Mouse (Mus musculus): ENCODE measurements around the gene Vinac1. TPM values are rescaled to one million over a fixed set of nuclear protein-coding genes. Genes with fewer than 3 reads are reported as not detected.

Gene Vinac1
- polyA plus RNA-seq, 1 experiment from 2014 or later, result 0.23 TPM

- no peaks in the 10 kb centered on the region for H3K27me3 ChIP-seq (replicated peaks; ENCODE audit: insufficient read depth, low read length)
- no peaks in the 10 kb centered on the region for H3K9me3 ChIP-seq (ENCODE audit: low read length)
- H3K36me3 ChIP-seq (ENCODE audit: insufficient read depth, low read length), result peaks cover 3% of the 10 kb centered on the region; the same call in 1 of the 2 replicates
- H3K4me2 ChIP-seq (replicated peaks; ENCODE audit: low read depth, low read length), result no peak overlapping the region
- no peak overlapping the region for H3K9ac ChIP-seq (replicated peaks; ENCODE audit: low read depth)
- DNase-seq (ENCODE audit: low spot score) (no peak), ATAC-seq (no peak)
- WGBS, result 87% methylated on average over 5 of the region's 5 CpGs
- H3K4me3 ChIP-seq (ENCODE audit: low read depth, low read length), result no peak overlapping the region
- no peak overlapping the region for H3K27ac ChIP-seq (ENCODE audit: low read length)
- no peaks in the 10 kb centered on the region for H3K4me1 ChIP-seq (ENCODE audit: insufficient read depth, low read depth, low read length)
- TF ChIP-seq EP300 (IDR thresholded peaks at IDR 0.05) (no peak), CTCF (IDR thresholded peaks at IDR 0.05) (no peak)
These were observed 35.5 kb upstream of the Vinac1 start for GRCm38 (mm10) chr2:129083514-129083913.

GRCm38 (mm10) chr2:129081097-129081496 is 33.1 kb upstream of the Vinac1 start:
- Histone ChIP-seq H3K36me3 (ENCODE audit: insufficient read depth, low read length) (peaks cover 10% of the 10 kb centered on the region; the same call in 1 of the 2 replicates), H3K9me3 (ENCODE audit: low read length) (no peaks in the 10 kb centered on the region), H3K4me2 (replicated peaks; ENCODE audit: low read depth, low read length) (no peak overlapping the region), H3K27ac (ENCODE audit: low read length) (no peak overlapping the region), H3K4me3 (ENCODE audit: low read depth, low read length) (no peak overlapping the region), H3K9ac (replicated peaks; ENCODE audit: low read depth) (no peak overlapping the region), H3K4me1 (ENCODE audit: insufficient read depth, low read depth, low read length) (no peaks in the 10 kb centered on the region), H3K27me3 (replicated peaks; ENCODE audit: insufficient read depth, low read length) (no peaks in the 10 kb centered on the region)
- no peak for DNase-seq (ENCODE audit: low spot score)
- TF ChIP-seq EP300 (IDR thresholded peaks at IDR 0.05), result no peak
- peak; percentile 37 for TF ChIP-seq CTCF (IDR thresholded peaks at IDR 0.05)
- WGBS, result 59% methylated on average over 13 of the region's 13 CpGs
- no peak for ATAC-seq

- ATAC-seq, result peak; percentile 28; the same call in 1 of the 2 replicates
- no peak overlapping the region for H3K4me2 ChIP-seq (replicated peaks; ENCODE audit: low read depth, low read length)
- peaks cover 10% of the 10 kb centered on the region; the same call in 1 of the 2 replicates for H3K36me3 ChIP-seq (ENCODE audit: insufficient read depth, low read length)
- no peak overlapping the region for H3K4me3 ChIP-seq (ENCODE audit: low read depth, low read length)
- TF ChIP-seq EP300 (IDR thresholded peaks at IDR 0.05) (no peak), CTCF (IDR thresholded peaks at IDR 0.05) (no peak)
- 69% methylated on average over 2 of the region's 2 CpGs for WGBS
- H3K4me1 ChIP-seq (ENCODE audit: insufficient read depth, low read depth, low read length), result no peaks in the 10 kb centered on the region
- no peaks in the 10 kb centered on the region for H3K27me3 ChIP-seq (replicated peaks; ENCODE audit: insufficient read depth, low read length)
- peak; percentile 29 for DNase-seq (ENCODE audit: low spot score)
- no peak overlapping the region for H3K27ac ChIP-seq (ENCODE audit: low read length)
- H3K9ac ChIP-seq (replicated peaks; ENCODE audit: low read depth), result no peak overlapping the region
- no peaks in the 10 kb centered on the region for H3K9me3 ChIP-seq (ENCODE audit: low read length)
These were observed 31.2 kb upstream of the Vinac1 start for GRCm38 (mm10) chr2:129079194-129079593.

- no peaks in the 10 kb centered on the region for H3K4me1 ChIP-seq (ENCODE audit: insufficient read depth, low read depth, low read length)
- no peaks in the 10 kb centered on the region for H3K27me3 ChIP-seq (replicated peaks; ENCODE audit: insufficient read depth, low read length)
- WGBS, result 86% methylated on average over 3 of the region's 3 CpGs
- H3K4me3 ChIP-seq (ENCODE audit: low read depth, low read length), result no peak overlapping the region
- no peak for TF ChIP-seq EP300 (IDR thresholded peaks at IDR 0.05)
- peak; percentile 62 for TF ChIP-seq CTCF (IDR thresholded peaks at IDR 0.05)
- H3K9ac ChIP-seq (replicated peaks; ENCODE audit: low read depth), result no peak overlapping the region
- ATAC-seq (no peak), DNase-seq (ENCODE audit: low spot score) (no peak)
- H3K9me3 ChIP-seq (ENCODE audit: low read length), result no peaks in the 10 kb centered on the region
- no peak overlapping the region for H3K27ac ChIP-seq (ENCODE audit: low read length)
- peaks cover 10% of the 10 kb centered on the region; the same call in 1 of the 2 replicates for H3K36me3 ChIP-seq (ENCODE audit: insufficient read depth, low read length)
- H3K4me2 ChIP-seq (replicated peaks; ENCODE audit: low read depth, low read length), result no peak overlapping the region
These were observed 30.3 kb upstream of the Vinac1 start for GRCm38 (mm10) chr2:129078313-129078712.

GRCm38 (mm10) chr2:129070296-129070695 is 22.3 kb upstream of the Vinac1 start:
- no peaks in the 10 kb centered on the region for H3K9me3 ChIP-seq (ENCODE audit: low read length)
- H3K4me2 ChIP-seq (replicated peaks; ENCODE audit: low read depth, low read length), result no peak overlapping the region
- no peaks in the 10 kb centered on the region for H3K4me1 ChIP-seq (ENCODE audit: insufficient read depth, low read depth, low read length)
- H3K36me3 ChIP-seq (ENCODE audit: insufficient read depth, low read length), result peaks cover 4% of the 10 kb centered on the region; the same call in 1 of the 2 replicates
- no peak for TF ChIP-seq CTCF (IDR thresholded peaks at IDR 0.05)
- no peak overlapping the region for H3K9ac ChIP-seq (replicated peaks; ENCODE audit: low read depth)
- 87% methylated on average over 3 of the region's 3 CpGs for WGBS
- H3K4me3 ChIP-seq (ENCODE audit: low read depth, low read length), result no peak overlapping the region
- no peak for ATAC-seq
- no peak overlapping the region for H3K27ac ChIP-seq (ENCODE audit: low read length)
- no peak for DNase-seq (ENCODE audit: low spot score)
- no peaks in the 10 kb centered on the region for H3K27me3 ChIP-seq (replicated peaks; ENCODE audit: insufficient read depth, low read length)

- peak overlapping the region; percentile 86 for H3K4me2 ChIP-seq (replicated peaks; ENCODE audit: low read depth, low read length)
- ATAC-seq (peak; percentile 76), DNase-seq (ENCODE audit: low spot score) (peak; percentile 69)
- H3K9me3 ChIP-seq (ENCODE audit: low read length), result no peaks in the 10 kb centered on the region
- no peak for TF ChIP-seq CTCF (IDR thresholded peaks at IDR 0.05)
- TF ChIP-seq EP300 (IDR thresholded peaks at IDR 0.05), result no peak
- peak overlapping the region; percentile 68 for H3K27ac ChIP-seq (ENCODE audit: low read length)
- H3K4me1 ChIP-seq (ENCODE audit: insufficient read depth, low read depth, low read length), result no peaks in the 10 kb centered on the region
- H3K4me3 ChIP-seq (ENCODE audit: low read depth, low read length), result peak overlapping the region; percentile 82
- WGBS, result 1% methylated on average over 20 of the region's 20 CpGs
- H3K9ac ChIP-seq (replicated peaks; ENCODE audit: low read depth), result peak overlapping the region; percentile 59
- peaks cover 4% of the 10 kb centered on the region; the same call in 1 of the 2 replicates for H3K36me3 ChIP-seq (ENCODE audit: insufficient read depth, low read length)
- no peaks in the 10 kb centered on the region for H3K27me3 ChIP-seq (replicated peaks; ENCODE audit: insufficient read depth, low read length)
These were observed 18.4 kb upstream of the Vinac1 start for GRCm38 (mm10) chr2:129066326-129066725.
